Mouse (Mus musculus) neural tube, embryonic 11.5 days (tissue): ENCODE measurements around the gene Trpt1. TPM values are rescaled to one million over a fixed set of nuclear protein-coding genes. Genes with fewer than 3 reads are reported as not detected.

ENCODE experiments used
- ATAC-seq: fragments of 200-750 bp; cut with Nextera tagmentation; 2 replicates; pipeline ENCODE4 v1.8.0; 2017; ENCODE audit warnings: moderate number of reproducible peaks, mild to moderate bottlenecking, moderate TSS enrichment, moderate library complexity; ENCODE audit not compliant: insufficient read depth, low FRiP score, low TSS enrichment
- DNase-seq: peaks from one replicate; pipeline ENCODE4 v3.0.0-alpha.2; 2015; ENCODE audit warnings: low spot score
- H3K27ac ChIP-seq: fragments of 300-500 bp; sonication (generic); 2 replicates; pipeline ENCODE4 v1.5.1; 2014; ENCODE audit warnings: low read depth, mild to moderate bottlenecking, low read length
- H3K27me3 ChIP-seq: fragments of 300-500 bp; sonication (generic); 2 replicates; pipeline ENCODE4 v1.6.1; 2014; ENCODE audit warnings: mild to moderate bottlenecking, low read length, mixed read lengths; ENCODE audit not compliant: control insufficient read depth, insufficient read depth
- H3K36me3 ChIP-seq: fragments of 300-500 bp; sonication (generic); 2 replicates; pipeline ENCODE4 v1.6.1; 2014; ENCODE audit warnings: mild to moderate bottlenecking, low read length, moderate library complexity, mixed read lengths; ENCODE audit not compliant: control insufficient read depth, insufficient read depth
- H3K4me1 ChIP-seq: fragments of 300-500 bp; sonication (generic); 2 replicates; pipeline ENCODE4 v1.6.1; 2014; ENCODE audit warnings: low read length, mixed read lengths; ENCODE audit not compliant: control insufficient read depth, insufficient read depth
- H3K4me2 ChIP-seq: fragments of 300-500 bp; sonication (generic); 2 replicates; pipeline ENCODE4 v1.6.1; 2014; ENCODE audit warnings: low read depth, mild to moderate bottlenecking, moderate library complexity
- H3K4me3 ChIP-seq: fragments of 300-500 bp; sonication (generic); 2 replicates; pipeline ENCODE4 v1.5.1; 2014; ENCODE audit warnings: low read depth, low read length
- H3K9ac ChIP-seq: fragments of 300-500 bp; sonication (generic); 2 replicates; pipeline ENCODE4 v1.6.1; 2014; ENCODE audit warnings: mild to moderate bottlenecking, low read length
- H3K9me3 ChIP-seq: fragments of 300-500 bp; sonication (generic); 2 replicates; pipeline ENCODE4 v1.6.1; 2016; ENCODE audit warnings: low read length; ENCODE audit not compliant: control insufficient read depth
- WGBS: fragments of 180-500 bp; shearing (Covaris S2); extraction: QIAGEN DNeasy Blood & Tissue Kit; methylation state at CpG from one replicate; pipeline ENCODE4 v1.1.7; 2014; 5-methylcytosine and 5-hydroxymethylcytosine counted together
- polyA plus RNA-seq: library from polyadenylated mRNA; unstranded; fragments of >200 nt; fragmentation: Nextera tagmentation; extraction: Ambion mirVana; gene quantifications from 2 replicates; pipeline ENCODE4 v1.2.1, GENCODE M21; 2014

Trpt1 gene
- polyA plus RNA-seq, 1 experiment from 2014 or later, result 9.7 TPM

DNA sequence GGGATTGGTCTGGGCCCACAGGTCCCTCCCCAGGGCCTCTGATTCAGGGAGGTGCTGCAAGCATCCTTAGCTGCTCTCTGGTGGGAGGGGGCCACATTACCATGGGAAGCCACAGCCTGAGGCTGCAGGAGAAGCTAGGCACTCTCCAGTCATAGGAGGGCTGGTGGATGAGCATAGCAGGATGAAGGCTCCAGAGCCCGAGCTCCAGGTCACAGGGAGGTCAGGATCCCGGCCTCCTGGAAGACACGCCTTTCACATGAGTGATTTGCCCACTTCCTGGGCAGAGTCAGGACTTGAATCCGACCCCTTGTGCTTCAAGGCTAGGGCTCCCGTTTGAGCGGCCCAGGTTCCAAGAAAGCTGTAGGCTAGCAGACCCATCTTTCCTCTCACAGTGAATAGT lies 24.3 kb upstream of the Trpt1 start:
- no peak overlapping the region for H3K4me3 ChIP-seq
- 14% methylated on average over 6 of the region's 6 CpGs for WGBS
- H3K4me1 ChIP-seq, result peaks cover 23% of the 10 kb centered on the region
- no peak overlapping the region for H3K4me2 ChIP-seq
- ATAC-seq, result no peak
- no peak for DNase-seq
- 0 out of 2 replicates have a peak, but pooled peaks cover 7% of the 10 kb centered on the region for H3K27me3 ChIP-seq
- H3K36me3 ChIP-seq, result peaks cover under 1% of the 10 kb centered on the region; the same call in 1 of the 2 replicates
- H3K9me3 ChIP-seq, result no peaks in the 10 kb centered on the region
- no peak overlapping the region for H3K27ac ChIP-seq
- peak overlapping the region; percentile 22; the same call in 1 of the 2 replicates for H3K9ac ChIP-seq

DNA sequence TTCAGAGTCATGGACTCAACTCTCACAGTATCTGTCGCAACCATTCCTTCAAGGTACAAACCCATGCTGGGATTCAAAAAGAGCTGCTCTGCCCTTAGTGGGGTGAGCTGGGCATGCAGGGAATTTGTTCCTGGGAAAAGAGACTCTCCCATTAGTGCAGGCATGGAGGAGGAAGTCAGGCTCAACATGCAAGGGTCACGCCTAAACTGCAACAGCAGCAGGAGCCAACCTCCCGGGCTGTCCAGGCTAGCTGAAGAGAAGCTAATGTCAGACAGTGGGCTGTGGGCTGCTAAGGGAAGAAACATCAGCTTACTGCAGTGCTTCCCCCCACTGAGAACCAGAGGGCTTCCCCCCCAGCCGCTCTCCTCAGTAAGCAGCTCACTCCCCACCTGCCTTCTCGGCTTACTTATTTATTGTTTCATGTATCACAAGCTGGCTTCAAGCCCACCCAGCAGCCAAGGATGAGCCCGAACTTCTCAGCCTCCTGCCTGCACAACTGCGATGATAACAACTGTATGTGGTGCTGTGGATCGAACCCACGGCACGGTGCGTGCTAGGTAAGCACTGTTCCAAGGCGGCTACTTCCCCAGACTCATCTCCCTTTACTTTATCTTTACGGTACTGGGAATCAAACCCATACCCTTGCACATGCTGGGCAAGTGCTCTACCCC lies 23.5 kb upstream of the Trpt1 start:
- no peak for ATAC-seq
- no peaks in the 10 kb centered on the region for H3K9me3 ChIP-seq
- no peak overlapping the region; the same call in 1 of the 2 replicates for H3K9ac ChIP-seq
- no peak overlapping the region for H3K27ac ChIP-seq
- 0 out of 2 replicates have a peak, but pooled peaks cover 7% of the 10 kb centered on the region for H3K27me3 ChIP-seq
- H3K4me2 ChIP-seq, result no peak overlapping the region
- 75% methylated on average over 13 of the region's 13 CpGs for WGBS
- H3K4me3 ChIP-seq, result no peak overlapping the region
- H3K4me1 ChIP-seq, result peaks cover 28% of the 10 kb centered on the region
- peaks cover 5% of the 10 kb centered on the region for H3K36me3 ChIP-seq
- DNase-seq, result no peak

DNA sequence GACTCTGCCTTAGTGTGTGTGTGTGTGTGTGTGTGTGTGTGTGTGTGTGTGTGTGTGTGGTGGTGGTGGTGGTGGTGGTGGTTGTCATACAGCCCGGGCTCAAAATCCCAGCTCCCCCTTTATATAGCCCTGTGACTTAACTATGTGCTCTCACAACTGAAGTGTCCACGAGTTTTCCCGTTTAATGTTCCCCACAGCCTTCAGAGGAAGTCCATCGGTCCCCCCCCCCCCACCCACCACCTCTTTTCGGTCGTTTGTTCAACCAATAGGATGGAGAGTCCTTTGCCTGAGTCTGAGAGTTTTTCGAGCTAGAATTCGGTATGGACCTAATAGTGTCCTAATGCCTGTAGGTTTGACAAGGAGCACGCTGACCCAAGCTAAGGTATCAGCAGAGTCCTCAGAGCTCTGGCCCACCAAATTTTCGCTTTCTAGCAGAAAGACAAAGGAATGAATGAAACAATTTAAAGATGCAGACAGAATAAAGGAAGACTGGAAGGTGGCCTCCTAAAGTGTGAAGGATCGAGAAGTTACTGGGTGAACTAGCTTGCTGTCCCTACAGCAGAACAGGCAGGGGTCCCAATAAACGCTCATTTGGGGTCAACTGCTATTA lies 22.2 kb upstream of the Trpt1 start:
- Histone ChIP-seq H3K9me3 (no peaks in the 10 kb centered on the region), H3K9ac (peak overlapping the region; percentile 92), H3K4me2 (peak overlapping the region; percentile 83), H3K27me3 (0 out of 2 replicates have a peak, but pooled peaks cover 3% of the 10 kb centered on the region), H3K4me3 (peak overlapping the region; percentile 70), H3K36me3 (peaks cover 10% of the 10 kb centered on the region), H3K4me1 (peaks cover 37% of the 10 kb centered on the region), H3K27ac (no peak overlapping the region)
- 28% methylated on average over 12 of the region's 12 CpGs for WGBS
- DNase-seq (no peak), ATAC-seq (no peak)

DNA sequence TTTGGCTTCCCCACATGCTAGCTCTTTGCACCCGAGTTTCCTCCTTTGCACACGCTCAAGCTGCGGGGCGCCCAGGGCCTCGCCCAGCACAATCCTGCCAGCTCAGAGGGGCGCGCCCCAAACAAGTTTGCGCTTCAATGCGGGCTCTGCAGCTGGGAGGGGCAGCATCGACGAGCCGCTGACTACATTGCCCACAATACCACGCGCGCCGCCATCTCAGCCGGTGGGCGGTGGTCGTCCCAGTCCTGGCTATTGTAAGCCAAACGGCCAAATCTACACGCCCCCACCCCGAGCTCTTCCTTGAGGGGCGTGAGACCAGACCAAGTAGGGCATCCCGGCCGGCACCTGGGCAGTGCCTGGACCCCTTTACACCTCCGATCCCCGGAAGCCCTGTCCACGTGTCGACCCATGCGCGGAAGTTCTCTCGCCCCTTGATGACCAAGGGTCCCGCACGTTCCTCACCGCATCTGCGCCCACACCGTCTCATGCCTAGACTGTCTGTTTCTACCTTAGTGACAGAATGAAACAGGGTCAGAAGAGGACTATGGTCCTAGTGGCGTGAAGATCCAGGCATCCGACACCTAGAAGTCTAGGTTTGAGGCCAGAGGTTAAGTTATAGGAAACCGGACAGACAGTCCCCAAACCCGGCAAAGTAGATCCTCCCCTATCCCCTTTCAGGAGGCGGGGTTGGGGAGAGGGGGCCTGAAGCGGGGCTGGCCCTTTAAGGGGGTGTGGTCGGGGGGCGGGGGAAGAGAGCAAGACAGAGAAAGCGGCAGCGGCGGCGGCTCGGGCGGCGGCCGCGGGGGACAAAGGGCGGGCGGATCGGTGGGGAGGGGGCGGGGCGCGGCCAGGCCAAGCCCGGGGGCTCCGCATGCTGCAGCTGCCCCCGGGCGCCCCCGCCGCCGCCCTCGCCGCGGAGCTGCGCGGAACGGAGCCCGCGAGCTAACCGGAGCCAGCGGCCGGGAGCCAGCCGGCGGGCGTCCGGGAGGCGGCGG lies 21.4 kb upstream of the Trpt1 start, which contains the start of gene Ppp1r14b:
TSS of gene Ppp1r14b (plus strand) at position 758 of the 995 bp plus-strand sequence.
- H3K9me3 ChIP-seq, result no peaks in the 10 kb centered on the region
- no peaks in the 10 kb centered on the region for H3K27me3 ChIP-seq
- DNase-seq, result peak; percentile 90
- peak; percentile 62 for ATAC-seq
- peak within 1 kb of the TSS; percentile 92 for H3K9ac ChIP-seq
- H3K4me3 ChIP-seq, result peak within 1 kb of the TSS; percentile 70
- H3K27ac ChIP-seq, result peak within 1 kb of the TSS; percentile 86
- H3K36me3 ChIP-seq, result peaks cover 10% of the 10 kb centered on the region
- H3K4me1 ChIP-seq, result peaks cover 37% of the 10 kb centered on the region
- peak within 1 kb of the TSS; percentile 83 for H3K4me2 ChIP-seq
- under 1% methylated on average over 49 of the region's 84 CpGs for WGBS

DNA sequence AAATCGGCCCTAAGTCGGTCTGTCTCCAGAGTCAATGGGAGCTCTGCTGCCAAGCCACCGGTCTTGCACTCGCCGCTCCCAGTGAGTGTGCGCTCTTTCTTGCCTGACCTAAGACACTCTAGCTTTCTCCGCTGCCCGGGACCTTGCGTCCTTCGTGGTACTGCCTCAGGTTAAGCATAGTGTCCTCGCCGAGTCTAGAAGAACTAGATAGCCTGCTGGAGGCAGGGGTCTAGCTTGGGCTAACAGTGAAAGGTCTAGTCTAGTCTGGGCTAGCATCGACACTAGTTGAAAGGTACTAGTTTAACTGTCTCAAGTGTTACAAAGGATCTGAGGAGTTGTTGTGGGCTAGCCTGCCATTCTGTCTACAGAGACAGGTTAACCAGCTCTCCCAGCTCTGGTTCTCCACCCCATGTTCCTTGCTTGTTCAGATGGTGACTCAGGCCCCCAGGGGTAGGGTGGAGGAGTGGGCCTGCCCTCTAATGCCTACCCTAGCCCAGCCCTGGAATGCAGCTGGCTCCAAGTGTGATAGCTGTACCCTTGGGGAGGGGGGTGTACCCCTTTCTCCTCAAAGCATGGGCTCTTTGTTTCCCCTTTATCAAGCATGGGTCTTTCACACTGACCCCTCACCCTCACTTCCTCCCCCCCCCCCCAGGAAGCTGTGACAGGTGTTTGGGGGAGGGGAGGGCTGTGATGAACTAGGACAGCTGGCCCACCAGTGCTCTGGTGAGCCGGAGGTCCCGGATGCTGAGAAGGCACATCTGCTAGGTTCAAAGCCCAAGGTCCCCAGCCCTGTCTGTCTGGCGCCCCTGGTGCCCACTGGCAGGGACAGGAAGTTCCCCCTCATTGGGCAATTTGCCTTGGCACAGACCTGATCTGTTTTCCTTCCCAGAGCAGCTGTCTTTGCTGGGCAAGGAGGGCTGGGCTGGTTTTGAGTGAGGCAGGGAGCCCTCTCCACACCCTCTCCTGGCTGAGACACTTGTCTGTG lies 20.1 kb upstream of the Trpt1 start, which contains the start of gene Plcb3:
TSS of gene Plcb3 (minus strand) at position 934 of the 985 bp plus-strand sequence.
- ATAC-seq (0 out of 2 replicates have a peak, but pooled peaks have one; percentile 9), DNase-seq (peak; percentile 81)
- Histone ChIP-seq H3K4me2 (peak within 1 kb of the TSS; percentile 79), H3K27me3 (no peaks in the 10 kb centered on the region), H3K27ac (peak within 1 kb of the TSS; percentile 86), H3K4me1 (peaks cover 28% of the 10 kb centered on the region), H3K9me3 (no peaks in the 10 kb centered on the region), H3K36me3 (peaks cover 10% of the 10 kb centered on the region), H3K4me3 (peak within 1 kb of the TSS; percentile 70), H3K9ac (peak within 1 kb of the TSS; percentile 92)
- WGBS, result under 1% methylated on average over 16 of the region's 16 CpGs

DNA sequence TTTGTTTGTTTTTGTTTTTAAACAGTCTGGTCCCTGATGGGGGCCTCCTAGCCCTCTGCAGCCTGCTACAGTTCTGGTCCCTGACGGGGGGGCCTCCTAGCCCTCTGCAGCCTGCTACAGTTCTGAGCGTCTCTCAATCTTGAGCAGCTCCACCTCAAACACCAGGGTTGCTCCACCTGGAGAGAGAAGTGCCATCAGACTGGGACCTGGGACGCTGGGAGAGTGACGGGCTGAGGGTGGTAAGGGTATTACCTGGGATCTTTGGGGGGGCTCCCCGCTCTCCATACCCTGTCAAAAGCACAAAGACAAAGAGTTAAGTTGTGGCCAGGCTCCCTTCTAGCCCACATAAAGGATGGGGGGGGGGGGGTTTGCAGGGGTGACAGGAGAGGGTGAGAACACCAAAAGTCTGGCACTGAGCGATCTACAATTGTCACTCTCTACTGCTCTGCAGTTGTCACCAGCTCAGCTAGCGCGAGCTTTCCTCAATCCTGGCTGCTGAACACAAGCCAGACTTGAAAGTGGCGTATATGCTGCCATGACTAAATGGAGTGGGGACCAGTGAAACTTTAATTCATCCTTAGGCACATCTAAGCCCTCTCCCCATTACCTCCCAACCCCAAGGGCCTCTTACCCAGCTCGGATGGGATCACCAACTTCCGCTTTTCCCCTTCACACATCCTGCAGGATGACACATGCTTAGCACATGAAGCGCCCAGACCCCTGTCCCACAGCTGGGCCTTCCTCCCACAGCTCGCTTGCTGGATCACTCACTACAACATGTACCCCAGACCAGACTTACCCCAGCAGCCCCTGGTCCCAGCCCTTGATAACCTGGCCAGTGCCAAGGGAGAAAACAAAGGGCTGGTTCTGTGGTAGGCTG lies 17.9 kb upstream of the Trpt1 start:
- Histone ChIP-seq H3K9ac (no peak overlapping the region; the same call in 1 of the 2 replicates), H3K36me3 (peaks cover 10% of the 10 kb centered on the region), H3K27me3 (no peaks in the 10 kb centered on the region), H3K4me3 (peak overlapping the region; percentile 12), H3K27ac (0 out of 2 replicates have a peak overlapping the region, but pooled peaks have one; percentile 49), H3K4me1 (peaks cover 25% of the 10 kb centered on the region), H3K9me3 (no peaks in the 10 kb centered on the region), H3K4me2 (peak overlapping the region; percentile 11; the same call in 1 of the 2 replicates)
- WGBS, result 79% methylated on average over 13 of the region's 13 CpGs
- DNase-seq, result no peak
- no peak for ATAC-seq

DNA sequence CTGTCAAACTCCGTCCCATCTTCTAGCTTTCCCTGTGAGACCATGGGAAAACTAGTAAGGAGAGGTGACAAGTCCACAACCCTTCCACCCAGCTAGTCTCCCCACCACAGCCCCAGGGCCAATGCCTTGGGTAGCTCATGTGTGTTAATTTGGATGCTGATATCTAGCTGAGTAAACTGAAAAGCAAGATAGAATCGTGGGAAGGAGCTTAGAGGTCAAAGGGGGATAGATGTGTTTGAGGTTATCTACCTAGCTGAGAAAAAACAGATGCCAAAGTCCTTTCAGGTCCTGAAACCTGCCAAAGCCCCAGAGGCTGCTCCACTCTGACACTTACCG lies 17.3 kb upstream of the Trpt1 start:
- ATAC-seq, result no peak
- H3K9me3 ChIP-seq, result no peaks in the 10 kb centered on the region
- H3K4me3 ChIP-seq, result peak overlapping the region; percentile 67
- H3K9ac ChIP-seq, result no peak overlapping the region
- H3K27me3 ChIP-seq, result no peaks in the 10 kb centered on the region
- peak overlapping the region; percentile 69 for H3K4me2 ChIP-seq
- H3K27ac ChIP-seq, result 0 out of 2 replicates have a peak overlapping the region, but pooled peaks have one; percentile 42
- no peak for DNase-seq
- H3K4me1 ChIP-seq, result peaks cover 25% of the 10 kb centered on the region
- WGBS, result 66% methylated on average over 3 of the region's 3 CpGs
- peaks cover 10% of the 10 kb centered on the region for H3K36me3 ChIP-seq
